Mouse (Mus musculus) G1E (cell line): ENCODE measurements around the gene Zdhhc9.

Experiments used
- CTCF ChIP-seq: IDR thresholded peaks from 2 replicates; pipeline ENCODE4 v1.5.1; 2012; ENCODE audit warnings: low read depth, low read length, inconsistent platforms, mixed read lengths
- GATA1 ChIP-seq: IDR thresholded peaks from 2 replicates; pipeline ENCODE4 v1.6.1; 2012; ENCODE audit warnings: borderline replicate concordance, low read length, inconsistent platforms, mixed read lengths
- GATA2 ChIP-seq: IDR thresholded peaks from 2 replicates; pipeline ENCODE4 v1.6.1; 2012; ENCODE audit warnings: low read depth, low read length, inconsistent platforms, borderline replicate concordance
- POLR2AphosphoS5 ChIP-seq: IDR thresholded peaks from 2 replicates; pipeline ENCODE4 v1.6.1; 2012; ENCODE audit warnings: low read depth, low read length, inconsistent platforms; ENCODE audit not compliant: insufficient replicate concordance
- TAL1 ChIP-seq: conservative IDR thresholded peaks from 2 replicates; pipeline ENCODE4 v1.6.1; 2012; ENCODE audit warnings: low read depth, low read length, inconsistent platforms, mixed read lengths

DNA sequence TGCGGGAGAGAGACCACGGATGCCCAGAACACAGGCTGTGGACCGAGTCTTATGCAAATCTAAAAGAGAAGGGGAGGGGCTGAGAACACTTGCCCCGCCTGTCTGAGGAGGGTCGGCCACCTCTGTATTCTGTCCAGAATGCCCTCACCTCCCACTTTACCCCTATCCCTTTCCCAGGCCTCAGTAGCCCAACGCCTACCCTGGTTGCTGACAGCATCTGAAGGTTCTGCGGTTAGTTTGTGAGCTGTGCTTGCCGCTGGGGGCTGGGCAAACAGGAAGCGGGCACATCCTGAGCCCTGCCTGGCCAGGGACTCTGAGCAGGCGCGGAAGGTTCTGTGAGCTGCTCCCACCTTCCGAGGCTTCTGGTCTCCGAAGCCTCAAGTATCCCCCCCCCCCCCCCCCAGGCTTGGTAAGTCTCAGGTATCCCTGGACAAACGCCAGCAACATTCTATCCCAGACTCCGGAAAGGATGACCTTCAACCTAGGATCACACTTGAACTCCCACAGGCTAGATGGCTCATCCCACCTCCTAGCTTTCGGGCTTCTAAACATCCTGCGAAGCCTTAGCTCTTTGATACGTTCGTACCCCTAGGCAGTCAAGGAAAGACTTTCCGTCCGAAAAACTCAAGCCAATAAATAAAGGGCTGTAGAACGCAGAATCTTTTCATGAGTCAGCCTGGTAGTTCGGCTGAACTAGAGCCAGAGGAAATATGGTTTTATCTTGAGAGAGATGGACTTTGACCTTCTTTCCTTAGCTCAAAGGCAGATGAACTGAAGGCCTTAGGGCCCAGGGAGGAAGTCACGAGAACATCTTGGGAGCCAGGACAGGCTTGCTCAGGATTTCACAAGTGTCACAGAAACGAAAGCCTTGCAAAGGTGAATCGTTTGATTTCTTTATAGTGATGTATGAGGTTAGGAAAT, 65.0 kb downstream of the Zdhhc9 start:
- TF ChIP-seq POLR2AphosphoS5 = no peak
- TF ChIP-seq CTCF = no peak
- TF ChIP-seq GATA1 = no peak
- TF ChIP-seq TAL1 = no peak
- no peak for TF ChIP-seq GATA2
